Mouse (Mus musculus): ENCODE data around the gene Ahsg.
"Not testable (repeated sequence)": the region's sequence is repeated elsewhere in the genome, so short reads cannot be mapped to it uniquely, and the experiment has no call there.

Gene Ahsg

DNA sequence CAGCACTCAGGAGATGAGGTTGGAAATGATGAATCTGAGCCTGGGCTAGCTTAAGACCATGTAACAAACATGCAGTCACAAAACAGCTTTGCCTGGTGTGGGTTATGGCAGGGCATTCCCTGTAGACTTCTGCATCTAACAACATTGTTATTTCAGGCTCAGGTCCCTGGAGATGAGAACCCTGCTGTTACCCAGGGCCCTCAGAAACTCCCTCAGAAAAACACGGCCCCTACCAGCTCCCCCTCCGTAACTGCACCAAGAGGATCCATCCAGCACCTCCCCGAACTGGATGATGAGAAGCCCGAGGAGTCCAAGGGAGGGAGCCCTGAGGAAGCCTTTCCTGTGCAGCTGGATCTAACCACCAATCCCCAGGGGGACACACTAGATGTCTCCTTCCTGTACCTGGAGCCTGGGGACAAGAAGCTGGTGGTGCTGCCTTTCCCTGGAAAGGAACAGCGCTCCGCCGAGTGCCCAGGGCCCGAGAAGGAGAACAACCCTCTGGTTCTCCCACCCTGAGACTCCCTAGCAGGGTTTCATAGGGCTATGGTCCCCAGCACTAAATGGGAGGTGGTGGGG, 48.1 kb downstream of the Ahsg start:
- DNase-seq (ENCODE audit: low read depth, low spot score): no peak

- DNase-seq (ENCODE audit: low read depth, low spot score): not testable (repeated sequence)
Observed at GRCm38 (mm10) chr16:22941825-22942476, 50.9 kb downstream of the Ahsg start.

DNA sequence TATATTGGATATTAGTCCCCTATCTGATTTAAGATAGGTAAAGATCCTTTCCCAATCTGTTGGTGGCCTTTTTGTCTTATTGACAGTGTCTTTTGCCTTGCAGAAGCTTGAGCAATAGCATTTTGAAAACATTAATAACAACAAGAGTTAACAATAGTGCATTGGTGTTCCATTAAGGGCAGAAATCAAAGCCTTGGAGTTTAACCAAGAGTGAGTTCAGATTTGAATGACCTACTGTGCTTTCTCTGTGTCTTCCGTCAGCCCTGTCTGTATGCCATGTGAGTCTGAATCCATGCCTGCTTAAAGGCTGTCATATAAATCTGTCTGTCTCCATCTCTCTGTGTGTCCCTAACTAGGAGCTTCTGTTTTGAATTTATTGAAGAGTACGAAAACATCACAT, 56.3 kb downstream of the Ahsg start:
- no peak for DNase-seq (ENCODE audit: low read depth, low spot score)

Measured in retina, postnatal 7 days (tissue).